Mouse (Mus musculus) erythroblast, embryonic 14.5 days (primary cell): ENCODE measurements around the gene Adam12. TPM values are rescaled to one million over a fixed set of nuclear protein-coding genes. Genes with fewer than 3 reads are reported as not detected.
A peak's percentile ranks its signal among the peaks of the same experiment; 100 is the strongest.

Experiments used
- H3K27me3 ChIP-seq: 2 replicates; pipeline ENCODE4 v1.6.1; 2012; ENCODE audit warnings: inconsistent platforms; ENCODE audit not compliant: control insufficient read depth
- H3K36me3 ChIP-seq: 2 replicates; pipeline ENCODE4 v1.6.1; 2012; ENCODE audit warnings: mild to moderate bottlenecking, inconsistent platforms; ENCODE audit not compliant: control insufficient read depth
- H3K4me1 ChIP-seq: 2 replicates; pipeline ENCODE4 v1.6.1; 2012; ENCODE audit warnings: inconsistent platforms; ENCODE audit not compliant: control insufficient read depth
- H3K4me3 ChIP-seq: replicated peaks from 2 replicates; pipeline ENCODE3; 2012; ENCODE audit warnings: moderate library complexity, mild to moderate bottlenecking, inconsistent platforms
- H3K9me3 ChIP-seq: 2 replicates; pipeline ENCODE4 v1.6.1; 2012; ENCODE audit warnings: low read length, inconsistent platforms, mixed read lengths; ENCODE audit not compliant: control insufficient read depth
- GATA1 ChIP-seq: IDR thresholded peaks from 2 replicates; pipeline ENCODE4 v1.6.1; 2012; ENCODE audit warnings: low read length, inconsistent platforms, mixed read lengths
- TAL1 ChIP-seq: IDR thresholded peaks from 3 replicates; pipeline ENCODE4 v1.6.1; 2012; ENCODE audit warnings: low read length, inconsistent platforms, mixed read lengths
- polyA plus RNA-seq: library from polyadenylated mRNA; stranded (reverse); fragments of >175 nt; gene quantifications from 2 replicates; pipeline ENCODE4 v1.2.3, GENCODE M21; 2012

Adam12 gene
- polyA plus RNA-seq, 1 experiment, result 0.01 TPM

DNA sequence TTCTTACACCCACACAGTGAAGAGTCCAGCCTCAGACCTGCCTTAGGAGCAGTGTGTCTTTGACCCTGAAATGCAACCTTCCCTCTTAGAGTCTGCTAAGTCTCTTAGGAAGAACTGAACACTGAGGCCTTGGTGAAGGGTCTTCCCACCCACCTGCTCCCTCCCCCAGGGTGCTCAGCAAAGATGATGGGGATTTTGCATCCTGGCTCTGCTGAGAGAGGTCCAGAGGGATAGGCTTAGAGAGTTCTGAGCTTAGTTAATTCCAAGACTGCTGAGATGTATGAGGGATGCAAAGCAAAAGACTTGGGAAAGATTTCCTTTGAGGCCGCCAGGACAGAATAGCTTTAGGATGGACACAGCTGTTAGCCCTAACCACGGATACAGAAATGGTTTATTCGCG lies 4.8 kb downstream of the Adam12 start:
- H3K9me3 ChIP-seq, result no peaks in the 10 kb centered on the region
- H3K4me1 ChIP-seq, result no peaks in the 10 kb centered on the region
- TF ChIP-seq TAL1 (no peak), GATA1 (no peak)
- peaks cover 25% of the 10 kb centered on the region for H3K27me3 ChIP-seq
- no peaks in the 10 kb centered on the region for H3K36me3 ChIP-seq
- H3K4me3 ChIP-seq, result no peak overlapping the region

DNA sequence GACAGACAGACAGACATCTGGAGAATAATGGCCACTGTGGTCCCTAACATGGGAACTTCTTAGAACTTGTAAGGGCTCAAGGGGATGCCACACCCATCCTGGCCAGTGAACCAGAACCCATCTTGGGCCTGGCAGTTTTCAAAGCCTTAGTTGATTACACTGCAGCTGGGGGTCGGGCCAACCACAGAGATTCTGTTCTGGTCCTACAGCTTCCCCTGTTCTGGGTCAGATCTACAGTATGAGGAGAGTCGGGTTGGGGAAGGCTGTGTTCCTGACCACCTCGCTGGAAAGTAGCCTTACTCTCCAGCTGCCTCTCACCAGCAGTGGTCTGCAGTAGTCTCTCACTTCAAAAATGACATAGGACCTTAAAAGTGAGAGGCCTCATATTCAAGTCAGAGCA lies 5.7 kb downstream of the Adam12 start:
- Histone ChIP-seq H3K27me3 (peaks cover 25% of the 10 kb centered on the region), H3K9me3 (no peaks in the 10 kb centered on the region), H3K4me1 (no peaks in the 10 kb centered on the region), H3K36me3 (no peaks in the 10 kb centered on the region), H3K4me3 (no peak overlapping the region)
- no peak for TF ChIP-seq GATA1
- no peak for TF ChIP-seq TAL1

DNA sequence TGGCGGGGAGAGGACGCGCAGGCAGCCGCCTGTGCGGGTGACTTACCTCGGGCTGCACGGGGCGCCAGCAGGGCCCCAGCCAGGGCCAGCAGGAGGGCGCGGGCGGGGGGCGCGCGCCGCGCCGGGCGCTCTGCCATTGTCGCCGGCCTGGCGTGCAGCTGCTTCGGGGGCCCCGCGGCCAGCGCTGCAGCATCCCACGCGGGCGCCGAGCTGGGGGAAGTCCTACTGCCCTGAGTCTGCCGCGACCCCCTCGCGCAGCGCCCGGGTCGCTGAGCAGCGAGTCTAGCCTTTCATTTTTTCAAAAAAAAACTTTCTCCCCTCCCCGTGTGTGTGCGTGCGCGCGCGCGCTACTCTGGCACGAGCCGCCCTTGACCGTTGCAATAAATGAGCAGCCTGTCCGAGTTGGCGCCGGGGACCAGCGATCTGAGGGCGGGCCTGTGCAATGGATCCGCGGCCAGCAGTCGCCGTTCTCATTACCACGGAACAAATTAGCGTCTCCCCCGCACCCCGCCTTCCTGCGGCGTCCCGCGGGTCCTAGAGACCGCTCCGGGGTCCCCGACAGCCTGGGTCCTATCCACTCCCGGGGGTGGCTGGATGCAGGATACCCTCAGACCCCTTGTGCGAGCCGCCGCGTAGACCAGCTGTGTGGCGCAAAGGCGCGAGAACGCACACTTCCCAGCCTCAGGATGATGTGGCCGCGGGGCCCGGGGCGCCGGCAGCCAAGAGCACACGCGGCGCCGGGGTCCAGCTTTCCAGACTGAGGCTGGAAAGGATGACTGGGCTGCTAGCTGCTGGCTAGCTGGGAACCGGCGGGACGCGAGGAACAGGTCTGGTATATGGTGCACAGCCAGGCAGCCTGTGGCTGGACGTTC lies 7.0 kb downstream of the Adam12 start:
- H3K4me3 ChIP-seq, result peak overlapping the region; percentile 20

GRCm38 (mm10) chr7:134224421-134224740 lies 7.6 kb downstream of the Adam12 start:
- H3K4me1 ChIP-seq, result no peaks in the 10 kb centered on the region
- TF ChIP-seq TAL1 (no peak), GATA1 (no peak)
- peaks cover 25% of the 10 kb centered on the region for H3K27me3 ChIP-seq
- no peaks in the 10 kb centered on the region for H3K9me3 ChIP-seq
- no peaks in the 10 kb centered on the region for H3K36me3 ChIP-seq
- H3K4me3 ChIP-seq, result peak overlapping the region; percentile 20

More for the DNA sequence above, 7.0 kb downstream of the Adam12 start:
- Histone ChIP-seq H3K9me3 (no peaks in the 10 kb centered on the region), H3K27me3 (peaks cover 25% of the 10 kb centered on the region), H3K36me3 (no peaks in the 10 kb centered on the region), H3K4me1 (no peaks in the 10 kb centered on the region)
- no peak for TF ChIP-seq TAL1
- no peak for TF ChIP-seq GATA1

DNA sequence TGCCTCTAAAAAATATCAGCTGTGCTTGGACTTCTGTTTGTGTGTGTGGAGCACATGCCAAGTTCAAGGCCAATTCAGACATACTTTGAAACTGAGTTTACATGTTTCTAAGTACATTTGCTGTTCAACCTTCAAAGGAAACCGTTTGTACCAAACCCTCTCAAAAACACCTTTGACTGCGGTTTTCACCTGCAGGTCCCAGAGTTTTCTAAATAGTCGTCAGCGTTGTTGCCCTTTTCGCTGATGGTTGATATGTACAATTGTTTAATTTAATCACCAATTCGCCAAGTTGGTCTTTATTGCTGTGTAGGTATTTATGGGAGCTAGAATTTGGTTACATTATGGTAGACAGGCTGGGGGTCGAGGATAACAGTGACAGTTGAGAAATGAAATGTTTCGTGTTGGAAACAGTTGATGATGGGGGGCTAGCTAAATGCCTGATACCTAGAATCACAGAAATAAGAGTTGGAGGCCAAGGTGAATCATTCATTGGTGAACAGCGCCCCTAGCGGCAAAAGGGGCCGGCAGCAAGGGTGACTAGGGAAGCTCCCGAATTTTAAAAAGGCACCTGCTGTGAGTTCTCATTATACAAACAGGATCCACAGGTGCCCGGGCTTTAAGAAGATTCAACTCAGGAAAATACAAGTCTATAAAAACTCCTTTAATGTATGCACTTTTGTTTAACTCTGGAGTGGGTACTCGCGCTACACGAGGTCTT lies 8.3 kb downstream of the Adam12 start:
- H3K4me3 ChIP-seq, result no peak overlapping the region
- peaks cover 25% of the 10 kb centered on the region for H3K27me3 ChIP-seq
- TF ChIP-seq TAL1, result no peak
- TF ChIP-seq GATA1, result no peak
- no peaks in the 10 kb centered on the region for H3K4me1 ChIP-seq
- H3K9me3 ChIP-seq, result no peaks in the 10 kb centered on the region
- no peaks in the 10 kb centered on the region for H3K36me3 ChIP-seq

- H3K4me3 ChIP-seq, result no peak overlapping the region
Measured at GRCm38 (mm10) chr7:134207956-134208355, 24.0 kb downstream of the Adam12 start.

GRCm38 (mm10) chr7:134193089-134193488 lies 38.9 kb downstream of the Adam12 start:
- Histone ChIP-seq H3K36me3 (no peaks in the 10 kb centered on the region), H3K27me3 (no peaks in the 10 kb centered on the region), H3K4me1 (no peaks in the 10 kb centered on the region), H3K4me3 (no peak overlapping the region), H3K9me3 (no peaks in the 10 kb centered on the region)
- no peak for TF ChIP-seq GATA1
- no peak for TF ChIP-seq TAL1

More at GRCm38 (mm10) chr7:134207956-134208355, 24.0 kb downstream of the Adam12 start:
- H3K27me3 ChIP-seq, result no peaks in the 10 kb centered on the region
- TF ChIP-seq GATA1 (no peak), TAL1 (no peak)
- no peaks in the 10 kb centered on the region for H3K9me3 ChIP-seq
- H3K4me1 ChIP-seq, result no peaks in the 10 kb centered on the region
- H3K36me3 ChIP-seq, result no peaks in the 10 kb centered on the region

DNA sequence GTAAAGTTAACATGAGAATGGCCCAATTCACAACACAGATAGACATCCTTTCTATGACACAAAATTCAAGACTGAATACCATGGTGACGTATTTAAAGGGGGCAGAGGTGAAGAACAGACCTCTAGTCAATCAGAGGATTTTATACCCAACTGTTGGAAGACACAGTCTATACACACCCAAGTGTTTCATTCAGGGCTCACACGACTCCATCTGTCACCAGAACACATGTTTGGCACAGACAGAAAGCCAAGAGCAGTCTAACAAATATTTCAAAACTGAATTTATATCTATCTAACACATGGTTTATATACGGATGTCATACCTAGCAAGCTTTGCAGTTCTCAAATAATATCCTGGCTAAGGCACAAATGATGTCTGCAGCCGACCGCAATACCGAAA lies 41.8 kb downstream of the Adam12 start:
- H3K4me3 ChIP-seq, result no peak overlapping the region
- peaks cover 6% of the 10 kb centered on the region for H3K9me3 ChIP-seq
- H3K27me3 ChIP-seq, result no peaks in the 10 kb centered on the region
- TF ChIP-seq GATA1 (no peak), TAL1 (no peak)
- H3K4me1 ChIP-seq, result no peaks in the 10 kb centered on the region
- no peaks in the 10 kb centered on the region for H3K36me3 ChIP-seq

DNA sequence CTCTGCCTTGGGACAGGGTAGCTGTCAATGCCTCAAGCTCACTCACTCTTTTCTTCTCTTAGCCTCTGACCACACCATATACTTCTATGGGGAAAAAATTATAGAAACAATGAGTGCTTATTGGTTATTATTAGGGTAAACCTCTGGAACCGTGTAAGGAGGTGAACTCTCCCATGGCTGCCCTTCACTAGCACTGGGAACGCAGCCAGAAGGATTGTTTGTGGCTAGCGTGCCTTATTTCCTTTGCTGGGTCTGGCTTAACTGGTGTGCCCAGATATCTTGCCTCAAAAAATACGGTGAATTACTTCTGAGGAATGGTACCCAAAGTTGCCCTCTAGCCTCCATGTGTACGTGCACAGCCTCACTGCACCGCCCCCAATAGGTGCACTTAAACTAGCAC lies 43.4 kb downstream of the Adam12 start:
- TF ChIP-seq TAL1 (no peak), GATA1 (no peak)
- no peaks in the 10 kb centered on the region for H3K27me3 ChIP-seq
- no peaks in the 10 kb centered on the region for H3K36me3 ChIP-seq
- H3K4me1 ChIP-seq, result no peaks in the 10 kb centered on the region
- no peak overlapping the region for H3K4me3 ChIP-seq
- peaks cover 14% of the 10 kb centered on the region for H3K9me3 ChIP-seq
